Mouse (Mus musculus) testis, adult 2 months (tissue): ENCODE measurements at regions not wholly inside any gene's neighbourhood (a gene's known extent, or its start where the extent isn't known, plus 50 kb on each side); places are given as distances from the start of the nearest gene placed in this dataset.

ENCODE experiments used
- CTCF ChIP-seq: fragments of 200-500 bp; IDR thresholded peaks from 2 replicates; pipeline ENCODE4 v1.5.1; 2012; ENCODE audit warnings: low read depth, mild to moderate bottlenecking, inconsistent platforms, low read length, moderate library complexity; ENCODE audit not compliant: control insufficient read depth, insufficient read depth, insufficient replicate concordance
- POLR2A ChIP-seq: fragments of 200-500 bp; IDR thresholded peaks from 2 replicates; pipeline ENCODE4 v1.6.1; 2012; ENCODE audit warnings: low read depth, mild to moderate bottlenecking, inconsistent platforms, low read length, moderate library complexity; ENCODE audit not compliant: control insufficient read depth

DNA sequence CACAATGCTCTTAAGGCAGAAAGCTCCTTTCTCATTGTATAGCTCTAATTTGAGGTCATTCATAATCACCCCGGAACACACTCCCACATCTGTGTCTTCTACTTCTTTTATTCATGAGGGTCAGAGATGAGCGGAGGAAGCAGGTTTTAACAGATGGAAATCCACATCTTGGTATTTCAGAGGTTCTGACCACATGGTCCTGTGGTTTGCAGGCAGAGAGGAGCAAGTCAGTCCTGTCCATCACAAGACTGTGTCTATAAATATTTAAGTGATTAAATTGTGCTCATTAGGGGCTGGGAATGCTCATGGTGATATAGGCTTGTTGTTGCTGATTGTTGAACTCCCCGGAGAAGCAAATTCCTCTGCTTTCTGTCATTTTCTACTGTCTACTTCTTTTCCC is 326.9 kb downstream of the Wdr20rt start:
- TF ChIP-seq POLR2A (no peak), CTCF (no peak)
